Mouse (Mus musculus) mouse embryonic stem cell (cell line): ENCODE data around the gene Tex44.

Experiments used
- in situ Hi-C, 2 experiments: fragments of 300-500 bp; cut with MboI; formaldehyde crosslinking; loops; 1 replicate in 1 of 2; 3 replicates in 1 of 2; pipeline ENCODE4 v1.14.3; 2019 to 2020; ENCODE audit warnings: low sequenced_read_pairs in 2 of 2, low pct_unique_long_range_greater_than_20kb in 1 of 2, mixed read lengths in 1 of 2; ENCODE audit not compliant: unreplicated experiment in 1 of 2

Gene Tex44

GRCm38 (mm10) chr1:86414715-86415114 is 11.4 kb upstream of the Tex44 start:
- in situ Hi-C loops, result no loop called here

GRCm38 (mm10) chr1:86415144-86415543 is 11.0 kb upstream of the Tex44 start:
- in situ Hi-C loops, result no loop called here

DNA sequence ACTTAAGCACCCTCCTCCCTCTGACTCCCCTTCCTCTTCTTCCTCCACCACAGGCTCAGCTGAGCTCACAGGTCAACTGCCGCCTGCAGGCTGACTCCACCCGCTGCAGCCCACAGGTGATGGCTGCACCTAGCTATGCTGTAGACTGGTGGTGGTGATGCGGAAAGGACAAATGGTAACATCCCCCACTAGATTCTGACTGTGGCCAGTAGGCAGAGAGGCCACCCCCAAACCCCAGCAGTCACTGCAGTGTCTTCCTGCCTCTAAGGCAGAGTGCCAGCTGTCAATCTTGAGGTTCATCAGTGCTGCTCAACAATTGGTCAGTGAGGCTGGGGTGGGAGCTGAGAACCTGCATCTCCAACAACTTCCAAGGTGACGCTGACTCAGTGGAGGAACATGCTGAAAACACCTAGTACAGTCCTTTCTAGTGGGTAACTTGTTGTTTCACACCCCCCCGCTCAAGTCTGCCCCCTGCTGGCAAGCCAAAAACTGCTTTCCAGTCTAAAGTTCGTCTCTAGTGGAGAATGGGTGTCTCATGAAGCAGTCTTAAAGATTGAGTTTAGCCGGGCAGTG is 10.4 kb upstream of the Tex44 start:
- in situ Hi-C loops, result no loop called here

- in situ Hi-C loops, result no loop called here
Observed at GRCm38 (mm10) chr1:86416321-86416720, 9.8 kb upstream of the Tex44 start.

DNA sequence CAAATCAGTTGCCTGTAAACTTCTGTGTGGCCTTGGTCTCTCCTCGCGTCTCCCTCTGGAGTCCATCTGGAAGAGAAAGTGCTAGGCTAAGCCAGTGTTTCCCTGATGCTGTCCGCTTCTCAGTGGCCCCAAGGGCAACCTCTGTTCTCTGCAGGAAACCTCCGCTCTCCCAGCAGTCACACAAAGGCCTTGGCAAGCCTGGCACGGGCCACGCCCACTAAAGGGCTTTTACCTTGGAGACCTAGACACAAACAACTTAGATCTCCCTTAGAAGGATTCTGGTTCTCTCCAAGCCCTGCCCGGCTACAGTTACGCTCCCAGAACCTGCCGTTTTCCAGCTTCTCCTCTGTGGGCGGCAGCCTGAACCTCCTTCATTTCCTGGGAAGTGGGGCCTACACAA is 5.1 kb upstream of the Tex44 start:
- in situ Hi-C loops, result no loop called here

DNA sequence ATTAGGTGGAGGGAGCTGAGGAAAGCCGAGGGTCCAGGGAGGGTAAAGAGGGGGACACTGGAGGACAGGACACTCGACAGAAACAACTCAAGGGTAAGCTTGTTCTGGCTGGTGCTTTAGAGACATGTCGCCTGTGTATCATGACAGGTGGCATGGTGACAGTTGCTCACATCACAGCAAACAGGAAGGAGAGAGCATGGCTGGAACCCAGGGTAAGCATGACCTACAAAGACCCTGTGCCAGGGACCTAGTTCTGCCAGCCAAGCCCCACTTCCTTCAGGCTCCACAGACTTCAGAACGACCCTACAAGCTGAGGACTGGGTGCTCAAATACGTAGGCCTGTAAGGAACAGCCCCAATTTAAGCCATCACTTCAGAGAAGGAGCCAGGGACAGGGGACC is 2.2 kb upstream of the Tex44 start:
- in situ Hi-C loops, result no loop called here

DNA sequence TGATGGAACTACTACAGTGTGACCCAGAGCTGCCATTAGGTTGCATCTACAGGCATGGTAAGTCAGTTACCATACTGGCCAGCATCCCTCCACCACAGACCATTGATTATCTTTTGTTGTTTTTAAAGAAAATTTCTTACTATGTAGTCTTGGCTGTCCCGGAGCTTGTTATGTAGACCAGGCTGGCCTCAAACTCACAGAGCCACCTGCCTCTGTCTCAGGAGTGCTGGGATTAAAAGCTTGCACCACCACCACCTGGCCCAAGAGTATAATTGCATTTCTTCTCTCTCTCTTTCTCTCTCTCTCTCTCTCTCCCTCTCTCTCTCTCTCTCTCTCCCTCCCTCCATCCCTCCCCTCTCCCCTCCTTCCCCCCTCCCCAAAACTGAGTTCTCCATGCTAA is 1.8 kb upstream of the Tex44 start:
- in situ Hi-C loops, result no loop called here

GRCm38 (mm10) chr1:86424835-86425547 is 1.1 kb upstream of the Tex44 start:
- in situ Hi-C loops, result no loop called here

GRCm38 (mm10) chr1:86430056-86430455 is 3.9 kb downstream of the Tex44 start:
- in situ Hi-C loops, result no loop called here

DNA sequence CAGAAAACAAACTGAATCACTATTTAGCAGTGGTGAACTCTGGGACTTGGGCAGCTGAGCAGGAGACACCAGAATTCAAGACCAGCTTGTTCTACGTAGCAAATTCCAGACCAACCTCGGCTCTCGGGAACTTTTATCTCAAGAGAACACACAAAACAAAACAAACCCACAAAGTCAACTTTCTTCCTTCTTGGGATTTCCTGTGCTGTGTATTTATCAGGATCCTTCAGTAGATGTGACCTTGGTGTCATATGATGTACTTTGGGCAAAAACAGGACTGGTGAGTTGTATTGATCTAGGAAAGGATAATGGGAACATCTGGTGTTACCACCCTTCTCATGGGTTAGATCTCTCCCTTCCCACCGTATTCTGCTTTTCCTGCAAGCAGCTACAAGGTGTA is 6.6 kb downstream of the Tex44 start:
- in situ Hi-C loops, result no loop called here

DNA sequence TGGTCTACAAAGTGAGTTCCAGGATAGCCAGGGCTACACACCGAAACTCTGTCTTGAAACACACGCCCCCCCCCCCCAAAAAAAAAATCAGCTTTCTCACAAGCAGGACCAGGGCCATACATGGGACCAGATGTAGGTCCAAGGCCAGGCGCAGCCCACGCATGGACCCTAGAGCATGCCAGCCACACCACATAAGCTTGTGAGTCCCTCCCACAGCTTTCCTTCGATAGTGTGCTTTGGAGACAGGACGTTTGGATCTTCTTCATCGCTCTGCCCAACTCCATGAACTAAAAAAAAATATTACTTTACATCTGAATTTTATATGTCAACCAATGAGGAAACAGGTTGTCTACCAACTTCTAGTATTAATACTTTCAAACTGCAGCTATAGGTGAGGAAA is 7.2 kb downstream of the Tex44 start:
- in situ Hi-C loops, result no loop called here

GRCm38 (mm10) chr1:86434001-86434400 is 7.9 kb downstream of the Tex44 start:
- in situ Hi-C loops, result no loop called here

DNA sequence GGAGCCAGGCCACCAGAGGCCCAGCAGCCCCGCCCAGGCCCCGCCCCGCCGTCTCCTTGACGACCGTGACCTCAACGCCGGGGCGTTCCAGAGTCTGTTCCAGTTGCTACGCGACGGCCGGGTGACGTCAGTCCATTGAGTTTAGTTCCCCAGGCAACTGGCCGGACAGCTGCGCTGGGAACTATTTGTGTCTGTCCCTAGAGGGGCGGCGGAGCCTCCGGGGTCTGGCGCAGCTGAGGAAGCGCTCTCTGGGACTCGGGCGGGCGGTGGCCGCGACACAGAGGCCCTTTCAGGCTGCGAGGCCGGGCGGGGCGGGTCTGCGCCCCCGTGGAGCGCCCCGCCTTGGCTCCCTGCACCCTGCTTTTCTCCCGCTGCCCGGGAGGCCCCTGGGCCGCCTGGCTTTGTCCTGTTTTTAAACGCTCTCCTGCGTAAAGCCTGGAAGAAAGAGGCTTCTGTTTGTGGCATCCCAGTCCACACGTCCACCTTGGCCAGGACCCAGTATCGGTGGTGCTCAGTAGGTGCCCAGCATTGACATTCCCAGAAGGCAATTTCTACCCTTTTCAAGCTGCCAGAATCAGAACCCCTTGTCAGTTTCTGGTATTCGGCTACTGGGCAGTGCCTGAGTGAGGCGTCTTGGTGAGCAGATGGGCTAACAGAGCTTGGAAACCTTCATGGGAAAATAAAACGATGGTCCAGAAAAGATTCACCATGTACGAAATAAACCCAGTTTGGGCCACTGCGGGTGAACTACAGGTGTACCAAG is 8.5 kb downstream of the Tex44 start:
- in situ Hi-C loops, result no loop called here

- in situ Hi-C loops, result no loop called here
Observed at GRCm38 (mm10) chr1:86435302-86435821, 9.2 kb downstream of the Tex44 start.

- in situ Hi-C loops, result no loop called here
Observed at GRCm38 (mm10) chr1:86437219-86438013, 11.3 kb downstream of the Tex44 start.

DNA sequence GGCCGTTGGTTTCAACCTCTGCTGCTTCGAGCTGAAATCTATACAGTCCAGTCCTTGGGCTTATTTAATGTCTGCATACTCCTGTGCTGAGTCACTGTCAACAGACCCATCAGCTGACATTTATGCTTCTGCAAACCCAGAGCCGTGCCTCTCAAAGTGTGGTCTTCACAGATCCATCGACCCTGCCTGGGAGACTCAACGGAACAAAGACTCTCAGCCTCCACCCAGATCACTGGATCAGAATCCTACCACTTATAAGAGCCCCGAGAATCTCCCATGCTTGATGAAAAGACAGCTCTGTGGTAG is 11.8 kb downstream of the Tex44 start:
- in situ Hi-C loops, result no loop called here

DNA sequence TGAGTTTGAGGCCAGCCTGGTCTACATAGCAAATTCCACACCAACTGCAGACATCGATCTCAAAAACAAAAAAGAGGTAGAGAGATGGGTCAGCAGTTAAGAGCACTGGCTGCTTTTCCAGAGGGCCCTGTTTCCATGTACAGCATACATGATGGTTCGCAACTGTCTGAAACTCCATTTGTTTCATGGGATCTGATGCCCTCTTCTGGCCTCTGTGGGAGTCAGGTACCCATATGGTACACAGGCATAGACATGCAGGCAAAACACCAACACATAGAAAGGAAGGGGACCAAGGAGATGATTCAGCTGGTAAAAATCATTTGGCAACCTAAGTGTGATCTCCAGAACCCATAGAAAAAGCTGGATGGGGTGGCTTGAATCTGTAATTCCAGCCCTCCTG is 12.4 kb downstream of the Tex44 start:
- in situ Hi-C loops, result no loop called here

DNA sequence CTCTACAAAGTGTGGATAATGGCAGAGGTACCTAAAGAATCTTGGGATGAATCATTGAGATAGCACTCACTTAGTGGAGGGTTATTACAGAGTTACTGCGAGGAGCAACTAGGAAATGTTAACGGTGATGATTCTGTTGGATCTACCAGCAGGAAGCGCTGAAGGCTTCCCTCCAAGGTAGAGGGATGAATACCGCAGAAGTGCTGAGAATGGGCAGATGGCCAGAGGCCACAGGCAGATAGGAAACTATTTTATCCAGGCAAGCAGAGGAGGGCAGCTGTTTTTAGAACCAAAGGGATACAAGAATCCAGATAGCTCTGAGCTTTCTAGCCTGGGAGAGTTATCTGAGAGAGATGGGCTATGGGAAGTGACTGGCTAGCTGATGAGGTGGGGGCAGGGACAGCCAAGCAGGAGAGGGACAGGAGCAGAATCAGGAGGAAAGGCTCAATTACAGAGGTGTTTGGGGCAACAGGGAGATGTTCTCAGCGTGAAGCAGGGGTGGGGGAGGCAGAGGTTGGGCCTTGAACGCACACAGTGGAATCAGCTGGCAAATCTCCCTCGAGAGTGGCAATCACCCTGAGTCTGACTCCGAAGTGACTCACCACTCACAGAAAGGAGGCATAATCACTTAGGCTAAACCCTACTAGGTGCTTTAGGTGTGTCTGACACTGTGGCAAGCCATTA is 13.5 kb downstream of the Tex44 start:
- in situ Hi-C loops, result loop anchor here in 1 of 2 experiments (5.0 kb wide), 1 partner anchor 38 kb away; no protein-coding TSS in a partner anchor
